Mouse (Mus musculus): ENCODE measurements around the gene Hoxa10. TPM values are rescaled to one million over a fixed set of nuclear protein-coding genes. Genes with fewer than 3 reads are reported as not detected.

Gene Hoxa10
- total and polyA plus RNA-seq, 3 experiments, result 0.05 TPM; not detected in 2

DNA sequence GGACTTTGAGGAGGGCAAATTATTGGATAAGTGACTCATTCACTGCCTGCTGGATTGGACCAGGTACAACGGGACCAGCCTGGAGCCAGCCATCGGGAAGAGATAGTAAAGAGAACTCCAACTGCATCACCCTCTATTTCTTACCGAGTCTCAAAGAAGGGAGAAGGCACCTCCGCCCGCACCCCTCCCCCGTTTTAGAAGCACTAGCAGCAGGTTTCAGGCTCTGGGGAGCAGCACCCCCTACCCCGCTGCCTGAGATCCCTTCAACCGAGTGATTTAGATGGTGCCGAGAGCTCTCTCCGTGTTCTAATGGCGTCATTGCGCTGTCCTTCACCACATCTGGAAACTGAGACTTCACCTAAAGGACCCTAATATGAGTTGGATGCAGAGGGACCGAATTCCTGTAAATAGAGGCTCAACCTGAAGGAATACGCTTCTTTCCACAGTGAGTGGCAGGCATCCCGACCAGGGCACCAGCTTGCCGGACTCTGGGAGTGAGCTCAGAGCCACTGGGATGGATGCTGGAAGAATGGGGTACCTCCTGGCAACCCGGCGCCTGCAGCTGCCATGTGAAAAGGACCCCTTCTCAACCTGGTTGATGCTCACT is 24.8 kb upstream of the Hoxa10 start:
- H3K27me3 ChIP-seq (ENCODE audit: insufficient read depth, low read length), result peaks cover 35% of the 10 kb centered on the region
- TF ChIP-seq GATA2 (IDR thresholded peaks at IDR 0.05; ENCODE audit: borderline replicate concordance, low read depth, low read length), result no peak
- TF ChIP-seq TAL1 (conservative IDR thresholded peaks at IDR 0.05; ENCODE audit: low read depth, low read length), result no peak
- no peak for TF ChIP-seq POLR2AphosphoS5 (IDR thresholded peaks at IDR 0.05; ENCODE audit: insufficient replicate concordance, low read depth, low read length)
- TF ChIP-seq CTCF (IDR thresholded peaks at IDR 0.05; ENCODE audit: low read depth, low read length), result no peak
- TF ChIP-seq GATA1 (IDR thresholded peaks at IDR 0.05; ENCODE audit: borderline replicate concordance, low read length), result no peak
- no peak overlapping the region for H3K4me3 ChIP-seq (ENCODE audit: low read depth, low read length)
- H3K9me3 ChIP-seq (replicated peaks), result peaks cover 5% of the 10 kb centered on the region
- no peaks in the 10 kb centered on the region for H3K36me3 ChIP-seq (replicated peaks)
- DNase-seq (ENCODE audit: low spot score) (no peak), ATAC-seq (ENCODE audit: extremely low read depth, insufficient number of reproducible peaks, low FRiP score, poor library complexity, severe bottlenecking) (no peak)
- H3K4me1 ChIP-seq (ENCODE audit: insufficient read depth, low read depth, low read length), result no peaks in the 10 kb centered on the region

DNA sequence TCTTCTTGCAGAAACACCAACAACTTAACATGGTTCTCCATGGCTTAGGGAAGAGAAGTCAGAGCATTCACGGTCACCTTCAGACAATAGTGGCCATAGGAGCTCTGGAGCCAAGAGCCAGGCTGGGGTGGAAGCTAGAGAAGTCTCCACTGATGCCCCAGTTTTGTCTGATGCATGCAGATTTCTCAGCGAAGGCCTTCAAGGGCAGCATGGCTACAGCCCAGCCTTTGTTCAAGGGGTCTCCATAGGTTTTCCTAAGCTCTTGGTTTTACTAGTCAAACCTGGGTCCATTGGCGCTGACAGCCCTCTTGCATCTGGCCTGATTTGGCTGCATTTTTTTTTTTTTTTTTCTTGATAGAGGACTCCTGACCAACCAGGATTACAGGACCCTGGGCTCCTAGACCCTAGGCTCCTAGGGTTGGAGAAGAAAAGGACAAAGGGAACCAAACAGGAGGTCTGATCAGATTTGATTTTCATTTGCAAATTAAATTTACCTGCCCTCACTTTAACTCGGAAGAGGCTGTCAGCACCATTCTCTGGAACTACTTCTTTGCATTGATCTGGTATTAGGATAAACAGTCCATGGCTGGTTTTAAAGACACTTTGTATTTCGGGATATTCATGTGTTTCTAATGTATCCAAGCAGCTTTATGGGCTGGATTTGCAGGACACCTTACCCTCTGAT is 23.6 kb upstream of the Hoxa10 start:
- H3K9me3 ChIP-seq (replicated peaks), result peaks cover 12% of the 10 kb centered on the region
- H3K27me3 ChIP-seq (ENCODE audit: insufficient read depth, low read length), result peaks cover 32% of the 10 kb centered on the region
- ATAC-seq (ENCODE audit: extremely low read depth, insufficient number of reproducible peaks, low FRiP score, poor library complexity, severe bottlenecking), result no peak
- no peaks in the 10 kb centered on the region for H3K4me1 ChIP-seq (ENCODE audit: insufficient read depth, low read depth, low read length)
- TF ChIP-seq TAL1 (conservative IDR thresholded peaks at IDR 0.05; ENCODE audit: low read depth, low read length) (no peak), GATA2 (IDR thresholded peaks at IDR 0.05; ENCODE audit: borderline replicate concordance, low read depth, low read length) (no peak), GATA1 (IDR thresholded peaks at IDR 0.05; ENCODE audit: borderline replicate concordance, low read length) (no peak), CTCF (IDR thresholded peaks at IDR 0.05; ENCODE audit: low read depth, low read length) (no peak), POLR2AphosphoS5 (IDR thresholded peaks at IDR 0.05; ENCODE audit: insufficient replicate concordance, low read depth, low read length) (no peak)
- H3K4me3 ChIP-seq (ENCODE audit: low read depth, low read length), result no peak overlapping the region
- no peaks in the 10 kb centered on the region for H3K36me3 ChIP-seq (replicated peaks)
- no peak for DNase-seq (ENCODE audit: low spot score)

DNA sequence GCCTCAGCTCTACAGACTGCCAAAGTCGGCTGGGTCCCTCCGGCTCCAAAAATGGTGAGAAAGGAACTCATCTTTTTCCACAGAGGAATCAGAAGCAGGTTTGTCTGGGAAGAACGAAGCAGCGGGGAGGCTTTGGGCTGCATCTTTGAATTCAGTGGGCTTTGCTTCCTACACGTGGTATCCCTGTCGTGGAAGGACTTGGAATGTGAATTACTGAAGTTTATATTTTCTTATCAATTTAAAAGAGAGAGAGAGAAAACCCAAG is 22.6 kb upstream of the Hoxa10 start:
- no peak for ATAC-seq (ENCODE audit: extremely low read depth, insufficient number of reproducible peaks, low FRiP score, poor library complexity, severe bottlenecking)
- DNase-seq (ENCODE audit: low spot score), result no peak
- Histone ChIP-seq H3K36me3 (replicated peaks) (no peaks in the 10 kb centered on the region), H3K9me3 (replicated peaks) (peaks cover 12% of the 10 kb centered on the region), H3K4me1 (ENCODE audit: insufficient read depth, low read depth, low read length) (no peaks in the 10 kb centered on the region), H3K27me3 (ENCODE audit: insufficient read depth, low read length) (peaks cover 30% of the 10 kb centered on the region), H3K4me3 (ENCODE audit: low read depth, low read length) (no peak overlapping the region)
- TF ChIP-seq GATA1 (IDR thresholded peaks at IDR 0.05; ENCODE audit: borderline replicate concordance, low read length), result no peak
- TF ChIP-seq CTCF (IDR thresholded peaks at IDR 0.05; ENCODE audit: low read depth, low read length), result no peak
- no peak for TF ChIP-seq TAL1 (conservative IDR thresholded peaks at IDR 0.05; ENCODE audit: low read depth, low read length)
- TF ChIP-seq GATA2 (IDR thresholded peaks at IDR 0.05; ENCODE audit: borderline replicate concordance, low read depth, low read length), result no peak
- no peak for TF ChIP-seq POLR2AphosphoS5 (IDR thresholded peaks at IDR 0.05; ENCODE audit: insufficient replicate concordance, low read depth, low read length)

DNA sequence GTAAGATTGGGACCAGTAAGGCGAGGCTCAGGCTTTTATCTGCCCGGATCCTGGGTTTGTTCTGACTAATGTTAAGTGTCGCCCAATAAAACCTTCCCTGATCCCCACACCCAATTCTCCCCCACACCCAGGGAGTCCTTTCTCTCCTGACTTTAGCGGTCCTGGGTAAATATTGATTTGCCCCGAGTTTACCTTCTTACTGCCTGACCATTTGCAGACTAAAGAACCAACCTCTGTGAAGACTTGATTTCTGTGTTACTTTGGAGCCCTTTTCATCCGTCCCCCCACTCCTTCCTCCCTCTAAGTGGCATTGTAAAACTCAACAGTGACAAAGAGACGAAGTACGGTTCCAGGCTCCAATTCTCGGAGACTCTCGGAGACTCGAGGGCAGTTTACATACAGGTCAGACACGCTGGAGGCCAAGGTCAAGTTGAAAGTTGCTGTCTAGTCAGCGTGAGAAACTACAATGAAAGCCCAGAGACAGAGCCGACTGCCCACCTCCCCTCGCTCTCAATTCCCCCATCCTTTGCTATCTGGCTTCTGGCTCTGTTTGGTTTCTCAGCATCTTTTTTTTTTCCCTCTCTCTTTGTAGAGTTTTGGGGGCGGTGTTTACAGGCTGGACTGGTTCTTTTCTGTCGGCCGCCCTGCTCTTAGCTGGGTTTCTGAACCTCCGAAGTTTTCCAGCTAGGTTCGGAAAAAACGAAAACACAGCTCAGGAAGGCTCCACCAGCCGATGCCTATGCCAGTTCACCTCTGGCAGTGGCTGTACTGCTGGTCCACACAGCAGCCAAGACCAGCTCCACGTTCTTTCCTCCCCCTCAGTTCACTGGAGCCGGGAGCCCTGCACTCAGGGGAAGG is 22.0 kb upstream of the Hoxa10 start:
- no peaks in the 10 kb centered on the region for H3K36me3 ChIP-seq (replicated peaks)
- no peak for TF ChIP-seq TAL1 (conservative IDR thresholded peaks at IDR 0.05; ENCODE audit: low read depth, low read length)
- TF ChIP-seq POLR2AphosphoS5 (IDR thresholded peaks at IDR 0.05; ENCODE audit: insufficient replicate concordance, low read depth, low read length), result no peak
- no peak for TF ChIP-seq CTCF (IDR thresholded peaks at IDR 0.05; ENCODE audit: low read depth, low read length)
- no peak for TF ChIP-seq GATA2 (IDR thresholded peaks at IDR 0.05; ENCODE audit: borderline replicate concordance, low read depth, low read length)
- no peak for TF ChIP-seq GATA1 (IDR thresholded peaks at IDR 0.05; ENCODE audit: borderline replicate concordance, low read length)
- no peak for ATAC-seq (ENCODE audit: extremely low read depth, insufficient number of reproducible peaks, low FRiP score, poor library complexity, severe bottlenecking)
- H3K27me3 ChIP-seq (ENCODE audit: insufficient read depth, low read length), result peaks cover 28% of the 10 kb centered on the region
- H3K9me3 ChIP-seq (replicated peaks), result peaks cover 12% of the 10 kb centered on the region
- H3K4me3 ChIP-seq (ENCODE audit: low read depth, low read length), result no peak overlapping the region
- H3K4me1 ChIP-seq (ENCODE audit: insufficient read depth, low read depth, low read length), result no peaks in the 10 kb centered on the region
- no peak for DNase-seq (ENCODE audit: low spot score)

DNA sequence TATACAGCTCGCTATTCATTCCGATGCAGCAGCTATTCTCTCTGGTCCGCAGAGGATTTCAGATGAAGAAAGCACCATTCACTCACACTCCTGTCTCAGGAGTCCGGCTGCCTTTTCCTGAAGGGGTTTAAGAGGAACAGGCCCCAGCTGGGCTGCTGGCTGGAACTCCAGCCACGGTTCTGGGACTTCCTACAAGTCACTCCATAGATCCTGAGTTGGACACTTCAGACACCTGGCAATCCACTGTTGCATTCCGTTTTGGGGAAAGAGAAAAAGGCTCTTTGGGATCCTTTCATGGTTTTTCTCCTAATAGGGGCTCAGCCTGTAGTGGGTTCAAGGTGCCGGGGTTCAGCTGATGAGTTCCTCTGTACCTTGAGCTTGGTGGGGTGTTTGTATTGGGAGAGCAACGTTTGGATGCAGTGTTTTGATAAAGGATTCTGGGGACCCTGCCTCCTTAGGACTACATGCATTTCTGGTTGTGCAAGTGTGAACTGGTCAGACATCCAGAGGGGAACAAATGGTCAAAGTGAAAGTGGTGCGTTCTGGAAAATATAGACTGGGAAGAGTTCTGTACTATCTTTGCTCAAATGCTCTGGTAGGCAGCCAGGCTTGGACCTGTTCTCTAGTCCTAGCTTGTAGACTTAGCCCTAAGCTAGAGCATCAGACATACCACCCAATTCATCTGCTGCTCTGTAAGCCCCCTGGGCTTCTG is 21.3 kb upstream of the Hoxa10 start:
- TF ChIP-seq CTCF (IDR thresholded peaks at IDR 0.05; ENCODE audit: low read depth, low read length), result no peak
- TF ChIP-seq TAL1 (conservative IDR thresholded peaks at IDR 0.05; ENCODE audit: low read depth, low read length), result no peak
- TF ChIP-seq POLR2AphosphoS5 (IDR thresholded peaks at IDR 0.05; ENCODE audit: insufficient replicate concordance, low read depth, low read length), result no peak
- no peak for TF ChIP-seq GATA1 (IDR thresholded peaks at IDR 0.05; ENCODE audit: borderline replicate concordance, low read length)
- no peak for TF ChIP-seq GATA2 (IDR thresholded peaks at IDR 0.05; ENCODE audit: borderline replicate concordance, low read depth, low read length)
- Histone ChIP-seq H3K9me3 (replicated peaks) (peaks cover 12% of the 10 kb centered on the region), H3K4me3 (ENCODE audit: low read depth, low read length) (no peak overlapping the region), H3K27me3 (ENCODE audit: insufficient read depth, low read length) (peaks cover 28% of the 10 kb centered on the region), H3K4me1 (ENCODE audit: insufficient read depth, low read depth, low read length) (no peaks in the 10 kb centered on the region), H3K36me3 (replicated peaks) (no peaks in the 10 kb centered on the region)
- DNase-seq (ENCODE audit: low spot score) (no peak), ATAC-seq (ENCODE audit: extremely low read depth, insufficient number of reproducible peaks, low FRiP score, poor library complexity, severe bottlenecking) (no peak)
